Mouse (Mus musculus): ENCODE data around the gene Phka1.

DNA sequence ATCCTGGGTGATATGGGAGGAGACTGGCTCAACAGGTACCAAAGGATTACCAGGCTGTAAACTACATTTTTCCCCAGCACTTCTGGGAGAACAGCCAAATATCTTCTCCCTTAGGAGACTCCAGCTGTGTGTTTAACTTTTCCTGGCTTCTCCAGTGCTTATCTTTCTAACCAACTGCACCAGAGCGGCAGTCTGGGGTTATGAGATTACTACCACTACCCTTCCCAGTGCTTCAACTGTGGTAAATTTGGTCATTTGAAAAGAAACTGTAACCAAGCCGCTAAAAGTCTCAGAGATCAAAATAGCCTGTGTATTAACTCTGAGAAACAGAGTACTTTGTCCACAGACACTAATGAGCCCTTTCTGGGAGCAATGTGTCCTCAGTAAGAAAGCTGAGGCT lies 42.8 kb downstream of the Phka1 start:
- TF ChIP-seq CTCF (IDR thresholded peaks at IDR 0.05; ENCODE audit: control insufficient read depth, insufficient read depth, low read length) (no peak), POLR2A (IDR thresholded peaks at IDR 0.05; ENCODE audit: borderline replicate concordance, control insufficient read depth, low read depth, low read length) (no peak)
